Mouse (Mus musculus): Measurements from ENCODE around the gene Smagp. TPM values are rescaled to one million over a fixed set of nuclear protein-coding genes. Genes with fewer than 3 reads are reported as not detected.

The Smagp gene
- polyA plus RNA-seq, 1 experiment from 2014 or later, result 30.0 TPM

DNA sequence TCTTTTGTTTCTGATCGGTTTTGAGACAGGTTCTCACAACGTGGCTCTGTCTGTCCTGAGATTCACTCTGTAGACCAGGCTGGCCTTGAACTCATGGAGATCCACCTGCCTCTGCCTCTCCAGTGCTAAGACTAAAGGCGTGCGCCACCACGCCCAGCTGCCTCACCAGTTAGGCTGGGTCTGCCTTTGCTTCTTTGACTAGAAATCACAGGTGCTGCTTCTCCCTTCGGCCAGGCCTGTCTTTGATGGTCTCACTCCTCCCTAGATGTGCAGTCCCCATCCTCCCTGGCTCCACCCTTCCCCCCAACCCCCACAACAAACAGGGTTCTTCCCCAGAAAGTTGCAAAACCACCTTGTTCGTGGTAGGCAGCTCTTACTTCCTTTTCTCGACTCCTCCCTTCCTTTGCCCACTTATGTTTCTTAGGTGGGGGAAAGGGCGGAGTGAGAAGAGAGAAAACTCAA lies 28.1 kb upstream of the Smagp start:
- Histone ChIP-seq H3K9ac (no peak overlapping the region), H3K4me1 (peaks cover 27% of the 10 kb centered on the region), H3K9me3 (replicated peaks) (no peaks in the 10 kb centered on the region), H3K4me2 (no peak overlapping the region), H3K27ac (no peak overlapping the region), H3K36me3 (no peaks in the 10 kb centered on the region), H3K4me3 (replicated peaks) (no peak overlapping the region), H3K27me3 (no peaks in the 10 kb centered on the region)
- ATAC-seq (replicated peaks; ENCODE audit: low FRiP score), result no peak
- 83% methylated on average over 9 of the region's 9 CpGs for WGBS

DNA sequence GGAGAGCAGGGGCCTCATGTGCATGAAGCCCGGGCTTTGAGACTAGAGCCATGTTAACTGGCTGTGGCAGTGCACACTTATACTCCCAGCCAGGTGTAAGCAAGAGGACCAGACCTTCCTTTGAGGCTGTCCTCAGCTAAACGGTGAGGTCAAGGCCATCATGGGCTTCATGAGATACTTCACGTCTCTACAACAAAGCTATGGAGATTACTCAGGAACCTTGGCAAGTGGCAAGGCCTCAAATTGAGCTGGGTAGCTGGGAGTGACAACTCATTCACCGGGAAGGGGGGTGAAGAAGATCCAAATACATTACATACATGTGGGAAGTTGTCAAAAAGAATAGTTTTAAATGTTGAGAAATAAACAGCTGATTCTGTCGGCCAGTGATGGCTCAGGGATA lies 24.1 kb upstream of the Smagp start:
- WGBS, result 89% methylated on average over 5 of the region's 5 CpGs

DNA sequence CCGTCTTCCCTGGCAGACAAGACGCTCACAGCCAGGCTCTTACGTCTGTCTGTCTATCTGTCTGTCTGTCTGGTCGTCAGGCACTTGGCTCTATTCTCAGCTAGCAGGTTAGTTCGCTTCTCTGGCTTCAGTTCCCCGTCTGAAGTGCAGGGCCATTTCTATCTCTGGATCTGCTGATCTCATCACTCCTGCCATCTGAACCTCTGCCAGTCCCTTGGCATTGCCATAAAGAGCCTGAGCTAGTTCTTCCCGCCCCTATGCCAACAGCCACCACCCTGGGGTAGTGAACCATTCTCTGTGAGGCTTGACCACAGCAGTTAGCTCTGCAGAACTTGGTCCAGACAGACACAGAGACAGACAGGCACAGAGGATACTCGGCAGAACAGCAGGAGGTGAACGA lies 23.6 kb upstream of the Smagp start:
- H3K4me2 ChIP-seq, result no peak overlapping the region
- H3K4me3 ChIP-seq (replicated peaks), result no peak overlapping the region
- H3K9ac ChIP-seq, result no peak overlapping the region
- H3K36me3 ChIP-seq, result no peaks in the 10 kb centered on the region
- no peak for ATAC-seq (replicated peaks; ENCODE audit: low FRiP score)
- peaks cover 13% of the 10 kb centered on the region for H3K4me1 ChIP-seq
- WGBS, result 89% methylated on average over 9 of the region's 9 CpGs
- H3K27ac ChIP-seq, result no peak overlapping the region
- H3K9me3 ChIP-seq (replicated peaks), result no peaks in the 10 kb centered on the region
- no peaks in the 10 kb centered on the region for H3K27me3 ChIP-seq

More for the DNA sequence above, 24.1 kb upstream of the Smagp start:
- ATAC-seq (replicated peaks; ENCODE audit: low FRiP score), result no peak
- Histone ChIP-seq H3K4me2 (no peak overlapping the region), H3K36me3 (no peaks in the 10 kb centered on the region), H3K27me3 (no peaks in the 10 kb centered on the region), H3K4me1 (peaks cover 16% of the 10 kb centered on the region), H3K4me3 (replicated peaks) (no peak overlapping the region), H3K9me3 (replicated peaks) (no peaks in the 10 kb centered on the region), H3K27ac (no peak overlapping the region), H3K9ac (no peak overlapping the region)

DNA sequence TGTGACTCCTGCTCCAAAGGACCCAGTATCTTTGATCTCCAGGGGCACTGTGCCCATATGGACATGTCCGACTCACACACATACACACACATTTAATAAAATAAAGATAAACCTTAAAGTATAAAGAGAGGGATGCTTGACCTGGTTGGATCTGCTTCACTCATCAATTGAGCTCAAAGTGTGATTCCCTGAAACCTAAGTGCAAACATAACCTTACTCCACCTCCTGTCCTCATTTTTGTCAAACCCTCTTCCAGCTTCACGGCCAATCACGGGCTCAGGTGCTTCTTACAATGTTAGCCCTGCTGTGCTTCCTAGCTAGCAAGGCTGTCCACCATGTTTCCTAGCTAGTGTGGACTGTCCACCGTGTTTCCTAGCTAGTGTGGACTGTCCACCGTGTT lies 18.5 kb upstream of the Smagp start:
- no peaks in the 10 kb centered on the region for H3K9me3 ChIP-seq (replicated peaks)
- no peak for ATAC-seq (replicated peaks; ENCODE audit: low FRiP score)
- H3K4me1 ChIP-seq, result 0 out of 2 replicates have a peak, but pooled peaks cover 3% of the 10 kb centered on the region
- H3K4me3 ChIP-seq (replicated peaks), result no peak overlapping the region
- H3K36me3 ChIP-seq, result no peaks in the 10 kb centered on the region
- H3K27ac ChIP-seq, result no peak overlapping the region
- 88% methylated on average over 5 of the region's 5 CpGs for WGBS
- H3K4me2 ChIP-seq, result no peak overlapping the region
- no peaks in the 10 kb centered on the region for H3K27me3 ChIP-seq
- no peak overlapping the region for H3K9ac ChIP-seq

DNA sequence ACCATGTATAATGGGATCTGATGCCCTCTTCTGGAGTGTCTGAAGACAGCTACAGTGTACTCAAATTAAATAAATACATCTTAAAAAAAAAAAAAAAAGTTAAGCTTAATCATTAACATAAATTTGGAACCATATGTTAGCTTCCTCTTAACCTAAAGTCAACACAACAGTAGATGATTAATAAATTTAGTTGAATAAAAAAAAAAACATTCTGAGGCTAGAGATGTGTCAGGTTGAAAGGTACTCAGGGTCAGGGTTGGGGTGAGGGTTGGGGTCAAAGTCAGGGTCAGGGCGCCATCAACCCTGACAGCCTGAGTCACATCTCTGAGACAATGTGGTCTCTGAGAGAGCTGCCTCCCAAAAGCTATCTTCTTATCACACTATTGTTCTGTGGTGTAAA lies 17.5 kb upstream of the Smagp start:
- H3K4me1 ChIP-seq, result 0 out of 2 replicates have a peak, but pooled peaks cover 3% of the 10 kb centered on the region
- ATAC-seq (replicated peaks; ENCODE audit: low FRiP score), result no peak
- H3K9ac ChIP-seq, result no peak overlapping the region
- no peaks in the 10 kb centered on the region for H3K9me3 ChIP-seq (replicated peaks)
- no peaks in the 10 kb centered on the region for H3K27me3 ChIP-seq
- WGBS, result 70% methylated on average over 1 of the region's 1 CpGs
- no peak overlapping the region for H3K4me3 ChIP-seq (replicated peaks)
- no peak overlapping the region for H3K27ac ChIP-seq
- H3K36me3 ChIP-seq, result no peaks in the 10 kb centered on the region
- no peak overlapping the region for H3K4me2 ChIP-seq

DNA sequence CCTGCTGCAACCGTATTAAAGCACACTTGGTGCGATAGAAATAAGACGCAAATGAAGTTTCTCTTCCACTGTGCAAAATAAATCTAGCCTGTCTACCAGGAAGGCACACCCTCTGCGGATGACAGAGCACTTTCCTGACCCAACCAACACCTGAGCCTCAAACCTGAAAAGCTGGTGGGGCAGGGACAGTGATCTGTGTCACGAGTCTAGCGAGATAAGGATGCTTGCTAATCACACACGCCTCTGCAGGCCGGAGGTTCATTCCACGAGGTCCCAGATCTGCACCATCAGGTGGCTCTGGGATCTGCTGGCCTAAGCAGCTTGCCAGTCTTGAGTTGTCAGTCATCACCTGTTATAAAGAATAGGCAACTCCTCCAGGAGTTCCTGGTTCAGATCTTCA lies 14.9 kb upstream of the Smagp start:
- Histone ChIP-seq H3K9me3 (replicated peaks) (no peaks in the 10 kb centered on the region), H3K4me1 (0 out of 2 replicates have a peak, but pooled peaks cover under 1% of the 10 kb centered on the region), H3K36me3 (no peaks in the 10 kb centered on the region), H3K27me3 (no peaks in the 10 kb centered on the region), H3K27ac (no peak overlapping the region), H3K9ac (no peak overlapping the region), H3K4me3 (replicated peaks) (no peak overlapping the region), H3K4me2 (no peak overlapping the region)
- ATAC-seq (replicated peaks; ENCODE audit: low FRiP score), result no peak
- WGBS, result 81% methylated on average over 9 of the region's 9 CpGs

DNA sequence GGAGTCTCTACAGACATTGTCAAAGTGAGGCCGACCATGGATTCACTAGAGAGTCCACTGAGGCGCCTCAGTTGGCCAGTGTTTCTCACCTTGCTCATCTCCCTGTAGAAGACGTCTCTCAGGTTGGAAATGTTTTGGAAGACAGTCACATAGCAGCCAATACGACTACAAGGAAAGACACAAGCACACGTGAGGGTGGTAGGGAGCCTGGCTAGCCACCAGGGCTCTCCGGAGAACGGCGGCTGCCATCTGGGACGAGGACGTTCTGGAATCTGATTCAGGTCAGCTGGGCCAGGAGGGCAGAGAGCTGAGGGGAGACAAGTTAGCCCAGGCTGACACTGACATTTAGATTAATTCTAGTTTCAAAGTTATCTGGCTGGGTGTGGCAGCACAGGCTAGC lies 13.4 kb upstream of the Smagp start:
- no peaks in the 10 kb centered on the region for H3K36me3 ChIP-seq
- no peak for ATAC-seq (replicated peaks; ENCODE audit: low FRiP score)
- H3K4me3 ChIP-seq (replicated peaks), result no peak overlapping the region
- no peak overlapping the region for H3K9ac ChIP-seq
- peaks cover 3% of the 10 kb centered on the region; the same call in 1 of the 2 replicates for H3K4me1 ChIP-seq
- H3K9me3 ChIP-seq (replicated peaks), result no peaks in the 10 kb centered on the region
- no peaks in the 10 kb centered on the region for H3K27me3 ChIP-seq
- WGBS, result 86% methylated on average over 10 of the region's 10 CpGs
- no peak overlapping the region for H3K27ac ChIP-seq
- H3K4me2 ChIP-seq, result no peak overlapping the region

DNA sequence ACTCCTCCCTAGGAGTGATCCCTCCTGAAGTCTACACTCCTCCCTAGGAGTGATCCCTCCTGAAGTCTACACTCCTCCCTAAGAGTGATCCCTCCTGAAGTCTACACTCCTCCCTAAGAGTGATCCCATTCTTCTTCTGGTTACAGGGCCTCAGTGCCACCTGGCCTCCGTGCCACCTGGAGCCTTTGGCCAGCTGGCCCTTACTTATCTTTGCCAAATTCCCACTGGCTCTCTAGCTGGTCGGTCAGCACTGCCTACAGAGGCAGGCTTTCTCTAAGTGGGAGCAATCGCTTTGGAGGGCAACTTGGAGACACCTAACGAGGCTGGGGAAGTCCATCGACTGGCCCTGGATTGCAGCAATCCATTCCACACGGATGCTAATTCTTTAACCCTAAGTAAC lies 9.4 kb upstream of the Smagp start:
- H3K27me3 ChIP-seq, result no peaks in the 10 kb centered on the region

DNA sequence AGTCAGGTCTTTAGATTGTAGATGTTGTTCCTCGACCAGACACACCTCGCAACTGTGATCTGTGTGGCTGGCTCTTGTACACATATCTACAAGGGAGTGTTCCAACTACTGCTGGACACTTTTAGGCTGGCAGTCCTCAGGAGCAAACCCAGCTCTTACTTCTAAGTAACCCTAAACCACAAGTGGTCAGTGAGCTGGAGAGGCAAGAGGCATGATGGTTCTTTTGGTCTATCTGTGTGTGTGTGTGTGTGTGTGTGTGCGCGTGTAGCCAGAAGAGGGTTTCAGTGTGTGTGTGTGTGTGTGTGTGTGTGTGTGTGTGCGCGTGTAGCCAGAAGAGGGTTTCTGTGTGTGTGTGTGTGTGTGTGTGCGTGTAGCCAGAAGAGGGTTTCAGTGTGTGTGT lies 5.7 kb upstream of the Smagp start:
- no peaks in the 10 kb centered on the region for H3K36me3 ChIP-seq
- H3K9ac ChIP-seq, result no peak overlapping the region
- peaks cover 24% of the 10 kb centered on the region for H3K4me1 ChIP-seq
- H3K27me3 ChIP-seq, result no peaks in the 10 kb centered on the region; the same call in 1 of the 2 replicates
- no peak overlapping the region for H3K4me3 ChIP-seq (replicated peaks)
- no peak overlapping the region for H3K4me2 ChIP-seq
- no peak overlapping the region for H3K27ac ChIP-seq
- no peak for ATAC-seq (replicated peaks; ENCODE audit: low FRiP score)
- WGBS, result 82% methylated on average over 7 of the region's 7 CpGs
- no peaks in the 10 kb centered on the region for H3K9me3 ChIP-seq (replicated peaks)

More for the DNA sequence above, 9.4 kb upstream of the Smagp start:
- H3K36me3 ChIP-seq, result no peaks in the 10 kb centered on the region
- H3K9me3 ChIP-seq (replicated peaks), result no peaks in the 10 kb centered on the region
- ATAC-seq (replicated peaks; ENCODE audit: low FRiP score), result no peak
- 75% methylated on average over 6 of the region's 6 CpGs for WGBS
- no peak overlapping the region for H3K9ac ChIP-seq
- H3K4me2 ChIP-seq, result no peak overlapping the region
- no peak overlapping the region for H3K4me3 ChIP-seq (replicated peaks)
- H3K27ac ChIP-seq, result no peak overlapping the region
- peaks cover 3% of the 10 kb centered on the region; the same call in 1 of the 2 replicates for H3K4me1 ChIP-seq

DNA sequence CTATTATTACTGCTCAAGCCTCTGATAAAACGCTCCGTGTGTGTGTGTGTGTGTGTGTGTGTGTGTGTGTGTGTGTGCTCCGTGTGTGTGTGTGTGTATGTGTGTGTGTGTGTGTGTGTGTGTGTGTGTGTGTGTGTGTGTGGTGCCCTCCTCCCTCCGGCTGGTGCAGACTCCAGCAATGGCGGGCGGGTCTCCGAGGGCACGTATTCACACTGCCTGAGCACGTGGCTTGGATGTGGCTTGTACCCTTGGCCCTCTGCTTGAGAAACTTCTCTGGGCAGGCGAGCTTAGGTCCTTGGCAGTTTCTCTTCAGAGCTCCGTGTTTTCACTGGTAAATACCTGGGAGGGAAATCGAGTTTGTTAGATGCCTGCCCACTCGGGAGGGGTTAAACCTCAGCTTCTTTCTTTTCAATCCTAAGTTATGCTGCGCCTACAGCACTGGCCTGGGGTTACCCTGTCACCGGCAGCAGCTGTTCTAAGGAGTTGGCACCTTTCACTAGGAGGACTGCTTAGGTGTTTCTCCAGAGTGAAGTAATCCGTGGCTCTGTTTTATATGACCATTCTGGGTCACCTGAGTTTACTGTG lies 4.6 kb upstream of the Smagp start:
- Histone ChIP-seq H3K4me3 (replicated peaks) (no peak overlapping the region), H3K27ac (no peak overlapping the region), H3K4me2 (no peak overlapping the region), H3K27me3 (peaks cover 8% of the 10 kb centered on the region), H3K36me3 (no peaks in the 10 kb centered on the region), H3K9me3 (replicated peaks) (no peaks in the 10 kb centered on the region), H3K9ac (no peak overlapping the region), H3K4me1 (peaks cover 36% of the 10 kb centered on the region)
- no peak for ATAC-seq (replicated peaks; ENCODE audit: low FRiP score)
- WGBS, result 77% methylated on average over 16 of the region's 16 CpGs

DNA sequence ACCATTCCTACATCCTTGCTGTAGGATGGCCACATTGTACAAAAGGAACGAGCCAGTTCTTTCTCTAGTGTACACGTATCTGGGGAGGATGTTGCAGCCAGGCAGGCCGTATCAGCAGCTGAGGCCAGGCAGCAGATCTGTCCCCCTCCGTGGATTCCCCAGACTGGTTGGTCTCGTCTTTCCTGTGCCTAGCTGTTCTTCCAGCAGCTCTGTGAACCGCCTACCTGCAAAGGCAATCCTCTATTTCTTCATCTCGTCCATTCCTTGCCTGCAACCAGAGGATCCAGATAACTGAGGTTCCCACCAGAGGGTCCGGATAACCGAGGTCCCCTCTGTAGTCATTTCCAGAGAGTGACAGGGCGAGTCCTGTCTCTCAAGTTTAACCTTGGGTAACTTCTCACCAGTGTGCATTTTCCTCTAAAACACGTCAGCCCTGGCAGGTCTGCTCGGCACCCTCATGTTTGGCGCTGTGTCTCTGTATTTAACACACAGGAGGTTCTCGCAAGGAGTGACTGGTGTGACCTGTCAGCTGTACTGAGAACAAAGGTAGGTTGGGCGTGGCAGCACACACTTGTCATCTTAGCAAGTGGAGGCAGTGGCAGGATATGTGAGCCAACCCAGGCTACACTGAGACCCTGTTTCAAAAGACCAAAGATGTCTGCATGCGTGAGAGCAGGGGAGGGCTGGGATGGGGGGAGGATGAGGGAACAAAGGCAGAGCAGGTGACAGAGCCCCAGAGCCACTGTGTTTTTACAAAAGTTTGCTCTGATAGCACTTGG lies 3.4 kb upstream of the Smagp start:
- H3K9me3 ChIP-seq (replicated peaks), result no peaks in the 10 kb centered on the region
- peaks cover 38% of the 10 kb centered on the region for H3K4me1 ChIP-seq
- H3K36me3 ChIP-seq, result no peaks in the 10 kb centered on the region
- H3K27me3 ChIP-seq, result peaks cover 19% of the 10 kb centered on the region
- 75% methylated on average over 16 of the region's 16 CpGs for WGBS
- H3K4me2 ChIP-seq, result no peak overlapping the region
- ATAC-seq (replicated peaks; ENCODE audit: low FRiP score), result no peak
- no peak overlapping the region for H3K9ac ChIP-seq
- H3K27ac ChIP-seq, result no peak overlapping the region
- H3K4me3 ChIP-seq (replicated peaks), result no peak overlapping the region

DNA sequence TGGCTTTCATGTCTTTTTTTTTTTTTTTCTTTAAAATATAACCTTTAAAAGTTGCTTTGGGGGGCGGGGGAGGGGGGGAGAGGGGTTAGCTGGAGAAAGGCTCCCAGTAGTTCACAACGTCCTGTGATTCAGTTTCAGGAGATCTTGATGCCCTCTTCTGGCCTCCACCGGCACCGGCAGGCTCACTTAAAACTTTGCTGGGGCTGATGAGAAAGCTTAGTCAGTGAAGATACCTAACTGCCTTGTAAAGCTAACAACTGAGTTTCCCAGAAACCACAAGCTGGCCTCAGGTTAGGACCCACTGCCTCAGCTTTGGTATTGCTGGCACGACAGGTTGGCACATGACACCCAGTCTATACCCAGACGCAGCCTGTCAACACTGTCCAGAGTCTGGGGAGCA lies 921 bp upstream of the Smagp start:
- H3K36me3 ChIP-seq, result no peaks in the 10 kb centered on the region
- H3K9ac ChIP-seq, result no peak overlapping the region
- ATAC-seq (replicated peaks; ENCODE audit: low FRiP score), result 0 out of 2 replicates have a peak, but pooled peaks have one; percentile 33
- H3K27me3 ChIP-seq, result peaks cover 32% of the 10 kb centered on the region
- no peaks in the 10 kb centered on the region for H3K9me3 ChIP-seq (replicated peaks)
- WGBS, result 6% methylated on average over 6 of the region's 6 CpGs
- H3K4me3 ChIP-seq (replicated peaks), result peak overlapping the region; percentile 56; the same call in 1 of the 2 replicates
- peaks cover 53% of the 10 kb centered on the region for H3K4me1 ChIP-seq
- 0 out of 2 replicates have a peak overlapping the region, but pooled peaks have one; percentile 74 for H3K27ac ChIP-seq
- H3K4me2 ChIP-seq, result peak overlapping the region; percentile 87

Measured in kidney, embryonic 15.5 days (tissue).